Mouse (Mus musculus): ENCODE results near the gene Anp32e.

DNA sequence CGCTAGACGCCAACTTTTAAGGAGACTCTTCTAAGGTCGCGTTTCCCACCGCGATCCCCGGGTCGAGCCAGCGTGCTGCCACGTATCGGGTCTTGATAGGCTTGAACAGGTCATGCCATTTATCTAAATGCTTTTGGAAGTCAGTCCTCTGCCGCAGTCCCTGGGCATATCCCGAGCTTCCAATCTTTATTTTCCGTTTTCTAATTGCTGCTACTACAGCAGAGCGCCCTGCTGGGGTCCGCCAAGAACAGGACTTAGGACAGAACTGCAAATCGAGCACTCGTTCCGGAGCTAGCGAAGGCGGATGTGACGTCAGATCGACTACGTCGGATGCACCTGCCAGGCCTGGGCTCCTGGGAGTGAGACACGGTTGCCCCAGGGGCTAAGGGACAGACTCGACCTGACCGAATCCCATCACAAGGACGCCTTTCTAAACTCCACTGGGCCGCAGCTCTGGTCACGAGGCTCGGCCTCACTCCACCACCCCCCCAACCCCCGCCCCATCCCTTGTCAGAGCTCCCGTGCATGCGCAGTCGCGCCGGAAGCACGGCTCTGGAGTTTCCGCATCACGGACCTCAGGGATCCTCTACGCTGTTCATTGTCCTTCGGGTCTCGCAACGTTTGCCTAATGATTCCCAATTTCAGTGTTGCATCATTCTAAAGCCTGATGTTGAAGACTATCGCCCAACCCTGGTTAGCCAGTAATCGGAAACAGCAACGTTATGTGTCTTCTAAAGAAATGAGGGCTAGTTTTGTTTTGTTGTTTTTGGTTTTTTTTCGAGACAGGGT lies 21.9 kb downstream of the Anp32e start:
- TF ChIP-seq CTCF (IDR thresholded peaks at IDR 0.05; ENCODE audit: control insufficient read depth, insufficient read depth, low read length) (no peak), POLR2A (IDR thresholded peaks at IDR 0.05; ENCODE audit: borderline replicate concordance, control insufficient read depth, low read depth, low read length) (peak; percentile 78)
